Mouse (Mus musculus) thymus, adult 2 months (tissue): ENCODE results near the gene Rnf41. TPM values are rescaled to one million over a fixed set of nuclear protein-coding genes. Genes with fewer than 3 reads are reported as not detected.
A peak's percentile ranks its signal among the peaks of the same experiment; 100 is the strongest.

Experiments used
- DNase-seq: peaks from one replicate; pipeline ENCODE4 v3.0.0; 2021
- H3K27ac ChIP-seq: fragments of 200-500 bp; 2 replicates; pipeline ENCODE4 v1.5.1; 2012; ENCODE audit warnings: low read length, control low read depth; ENCODE audit not compliant: control insufficient read depth, insufficient read depth
- H3K27me3 ChIP-seq: fragments of 200-500 bp; 2 replicates; pipeline ENCODE4 v1.6.1; 2012; ENCODE audit warnings: mild to moderate bottlenecking, low read length, moderate library complexity, mixed read lengths; ENCODE audit not compliant: control insufficient read depth, insufficient read depth
- H3K36me3 ChIP-seq: fragments of 200-500 bp; 2 replicates; pipeline ENCODE4 v1.6.1; 2012; ENCODE audit warnings: mild to moderate bottlenecking, low read length, moderate library complexity; ENCODE audit not compliant: control insufficient read depth, insufficient read depth
- H3K4me1 ChIP-seq: fragments of 200-500 bp; replicated peaks from 2 replicates; pipeline ENCODE4 v1.6.1; 2012; ENCODE audit warnings: low read length; ENCODE audit not compliant: control insufficient read depth, insufficient read depth
- H3K4me3 ChIP-seq: fragments of 200-500 bp; 2 replicates; pipeline ENCODE4 v1.5.1; 2012; ENCODE audit warnings: mild to moderate bottlenecking, low read length, control low read depth, moderate library complexity; ENCODE audit not compliant: control insufficient read depth, insufficient read depth
- CTCF ChIP-seq: fragments of 200-500 bp; IDR thresholded peaks from 2 replicates; pipeline ENCODE4 v1.5.1; 2012; ENCODE audit warnings: mild to moderate bottlenecking, control low read depth, low read length, moderate library complexity, borderline replicate concordance; ENCODE audit not compliant: control insufficient read depth, poor library complexity, insufficient read depth; ENCODE audit errors: extremely low read depth
- POLR2A ChIP-seq: fragments of 200-500 bp; IDR thresholded peaks from 2 replicates; pipeline ENCODE4 v1.6.1; 2012; ENCODE audit warnings: mild to moderate bottlenecking, low read length, control low read depth, moderate library complexity; ENCODE audit not compliant: control insufficient read depth, poor library complexity, insufficient read depth; ENCODE audit errors: extremely low read depth
- WGBS: fragments of 180-500 bp; shearing (Covaris S2); methylation state at CpG from one replicate; pipeline ENCODE4 v1.1.7; 2018; 5-methylcytosine and 5-hydroxymethylcytosine counted together
- polyA plus RNA-seq: library from polyadenylated mRNA; depleted of rRNA; stranded (reverse); fragments of >200 nt; gene quantifications from 2 replicates; pipeline ENCODE4 v1.2.3, GENCODE M21; 2012

Gene Rnf41
- polyA plus RNA-seq, 1 experiment: 37.8 TPM

DNA sequence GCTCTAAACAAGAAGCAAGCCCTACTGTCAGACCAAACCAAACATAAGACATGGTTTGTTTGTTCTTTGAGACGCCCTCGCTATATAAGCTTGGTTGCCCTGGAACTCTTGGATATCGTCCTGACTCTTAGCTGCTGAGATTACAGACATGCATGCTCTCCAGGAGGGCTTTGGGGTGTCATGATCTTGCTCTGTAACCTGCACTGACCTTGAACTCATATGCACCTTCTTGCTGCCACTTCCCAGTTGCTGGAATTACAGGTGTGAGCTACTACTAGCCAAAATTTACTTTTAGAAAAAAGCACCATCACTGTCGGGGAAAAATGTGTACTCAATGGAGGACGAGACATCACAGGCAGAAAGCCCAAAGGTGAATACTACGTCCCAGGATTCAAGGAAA lies 41.9 kb upstream of the Rnf41 start:
- no peak for DNase-seq
- TF ChIP-seq POLR2A: no peak
- H3K4me3 ChIP-seq: no peak overlapping the region
- no peaks in the 10 kb centered on the region for H3K27me3 ChIP-seq
- H3K27ac ChIP-seq: no peak overlapping the region
- no peaks in the 10 kb centered on the region for H3K36me3 ChIP-seq
- 90% methylated on average over 6 of the region's 6 CpGs for WGBS
- H3K4me1 ChIP-seq: peaks cover 11% of the 10 kb centered on the region

- no peak for DNase-seq
- Histone ChIP-seq H3K4me3 (no peak overlapping the region), H3K27ac (no peak overlapping the region), H3K36me3 (no peaks in the 10 kb centered on the region), H3K4me1 (peaks cover 11% of the 10 kb centered on the region), H3K27me3 (no peaks in the 10 kb centered on the region)
- WGBS: 74% methylated on average over 6 of the region's 6 CpGs
- TF ChIP-seq CTCF: no peak
- no peak for TF ChIP-seq POLR2A
These were observed 41.4 kb upstream of the Rnf41 start for GRCm38 (mm10) chr10:128370021-128370420.

GRCm38 (mm10) chr10:128370601-128371000 lies 40.9 kb upstream of the Rnf41 start:
- Histone ChIP-seq H3K4me1 (peaks cover 11% of the 10 kb centered on the region), H3K4me3 (no peak overlapping the region), H3K27ac (no peak overlapping the region), H3K36me3 (no peaks in the 10 kb centered on the region), H3K27me3 (no peaks in the 10 kb centered on the region)
- TF ChIP-seq POLR2A: no peak
- TF ChIP-seq CTCF: no peak
- DNase-seq: no peak
- WGBS: 87% methylated on average over 4 of the region's 4 CpGs

DNA sequence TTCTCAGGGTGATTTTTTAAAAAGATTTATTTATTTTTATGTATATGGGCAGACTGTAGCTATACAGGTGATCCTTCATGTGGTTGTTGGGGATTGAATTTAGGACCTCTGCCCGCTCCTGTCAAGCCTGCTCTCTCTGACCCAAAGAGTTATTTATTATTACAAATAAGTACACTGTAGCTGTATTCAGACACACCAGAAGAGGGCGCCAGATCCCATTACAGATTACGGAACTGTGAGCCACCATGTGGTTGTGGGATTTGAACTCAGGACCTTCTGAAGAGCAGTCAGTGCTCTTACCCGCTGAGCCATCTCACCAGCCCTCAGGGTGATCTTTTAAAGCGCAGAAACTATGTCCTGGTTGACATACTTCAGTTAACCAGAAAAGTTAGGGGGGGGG lies 39.3 kb upstream of the Rnf41 start:
- H3K36me3 ChIP-seq: no peaks in the 10 kb centered on the region
- WGBS: 89% methylated on average over 5 of the region's 5 CpGs
- no peaks in the 10 kb centered on the region for H3K27me3 ChIP-seq
- H3K4me1 ChIP-seq: peaks cover 15% of the 10 kb centered on the region
- TF ChIP-seq CTCF (peak; percentile 19; the same call in 1 of the 2 replicates), POLR2A (no peak)
- no peak overlapping the region for H3K27ac ChIP-seq
- no peak for DNase-seq
- no peak overlapping the region for H3K4me3 ChIP-seq

GRCm38 (mm10) chr10:128372989-128373748 lies 38.3 kb upstream of the Rnf41 start:
- Histone ChIP-seq H3K27ac (no peak overlapping the region), H3K4me1 (peaks cover 17% of the 10 kb centered on the region), H3K36me3 (no peaks in the 10 kb centered on the region), H3K4me3 (no peak overlapping the region), H3K27me3 (no peaks in the 10 kb centered on the region)
- DNase-seq: no peak
- TF ChIP-seq POLR2A (no peak), CTCF (no peak)
- 83% methylated on average over 6 of the region's 6 CpGs for WGBS

DNA sequence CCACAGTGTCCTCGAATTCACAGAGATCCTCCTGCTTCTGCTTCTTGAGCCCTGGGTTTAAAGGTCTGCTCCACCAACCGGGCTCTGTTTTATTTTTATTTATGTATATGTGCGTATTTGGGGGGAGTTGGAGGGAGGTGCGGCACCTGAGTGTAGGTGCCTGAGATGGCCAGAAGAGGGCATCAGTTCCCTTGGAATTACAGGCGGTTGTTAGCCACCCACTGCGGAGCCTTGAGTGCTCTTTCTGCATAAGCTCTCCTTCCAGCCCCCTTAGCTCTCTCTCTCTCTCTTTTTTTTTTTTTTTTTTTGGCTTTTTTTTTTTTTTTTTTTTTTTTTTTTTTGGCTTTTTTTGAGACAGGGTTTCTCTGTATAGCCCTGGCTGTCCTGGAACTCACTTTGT lies 37.1 kb upstream of the Rnf41 start:
- Histone ChIP-seq H3K27ac (no peak overlapping the region), H3K36me3 (no peaks in the 10 kb centered on the region), H3K4me1 (peaks cover 17% of the 10 kb centered on the region), H3K27me3 (no peaks in the 10 kb centered on the region), H3K4me3 (no peak overlapping the region)
- TF ChIP-seq POLR2A: no peak
- TF ChIP-seq CTCF: no peak
- 97% methylated on average over 6 of the region's 6 CpGs for WGBS
- no peak for DNase-seq

- Histone ChIP-seq H3K4me3 (no peak overlapping the region), H3K4me1 (peaks cover 16% of the 10 kb centered on the region), H3K36me3 (no peaks in the 10 kb centered on the region), H3K27ac (no peak overlapping the region), H3K27me3 (no peaks in the 10 kb centered on the region)
- 71% methylated on average over 4 of the region's 4 CpGs for WGBS
- TF ChIP-seq POLR2A (no peak), CTCF (no peak)
- DNase-seq: no peak
These were observed 35.4 kb upstream of the Rnf41 start for GRCm38 (mm10) chr10:128376099-128376454.
